Mouse (Mus musculus) intestine, embryonic 15.5 days (tissue): Measurements from ENCODE around the gene Arhgef1. TPM values are rescaled to one million over a fixed set of nuclear protein-coding genes. Genes with fewer than 3 reads are reported as not detected.

ENCODE experiments used
- ATAC-seq: fragments of 200-750 bp; cut with Nextera tagmentation; 2 replicates; pipeline ENCODE4 v1.8.0; 2017; ENCODE audit warnings: moderate TSS enrichment, moderate library complexity
- H3K27ac ChIP-seq: fragments of 300-500 bp; sonication (generic); 2 replicates; pipeline ENCODE4 v1.5.1; 2015; ENCODE audit warnings: mild to moderate bottlenecking, inconsistent platforms
- H3K27me3 ChIP-seq: fragments of 300-500 bp; sonication (generic); replicated peaks from 2 replicates; pipeline ENCODE4 v1.6.1; 2015; ENCODE audit warnings: inconsistent platforms
- H3K36me3 ChIP-seq: fragments of 300-500 bp; sonication (generic); 2 replicates; pipeline ENCODE4 v1.6.1; 2015; ENCODE audit warnings: inconsistent platforms
- H3K4me1 ChIP-seq: fragments of 300-500 bp; sonication (generic); replicated peaks from 2 replicates; pipeline ENCODE4 v1.6.1; 2015; ENCODE audit warnings: inconsistent platforms
- H3K4me2 ChIP-seq: fragments of 300-500 bp; sonication (generic); replicated peaks from 2 replicates; pipeline ENCODE4 v1.6.1; 2015; ENCODE audit warnings: mild to moderate bottlenecking, inconsistent platforms
- H3K4me3 ChIP-seq: fragments of 300-500 bp; sonication (generic); replicated peaks from 2 replicates; pipeline ENCODE4 v1.5.1; 2015; ENCODE audit warnings: inconsistent platforms
- H3K9ac ChIP-seq: fragments of 300-500 bp; sonication (generic); 2 replicates; pipeline ENCODE4 v1.6.1; 2015; ENCODE audit warnings: inconsistent platforms
- H3K9me3 ChIP-seq: fragments of 300-500 bp; sonication (generic); 2 replicates; pipeline ENCODE4 v1.6.1; 2016; ENCODE audit warnings: inconsistent platforms
- WGBS: fragments of 180-500 bp; shearing (Covaris S2); methylation state at CpG from one replicate; pipeline ENCODE4 v1.1.7; 2015; 5-methylcytosine and 5-hydroxymethylcytosine counted together
- polyA plus RNA-seq: library from polyadenylated mRNA; unstranded; fragments of >200 nt; fragmentation: Nextera tagmentation; extraction: Ambion mirVana; gene quantifications from 2 replicates; pipeline ENCODE4 v1.2.1, GENCODE M21; 2015

Arhgef1 gene
- polyA plus RNA-seq, 1 experiment from 2014 or later = 76.5 TPM

DNA sequence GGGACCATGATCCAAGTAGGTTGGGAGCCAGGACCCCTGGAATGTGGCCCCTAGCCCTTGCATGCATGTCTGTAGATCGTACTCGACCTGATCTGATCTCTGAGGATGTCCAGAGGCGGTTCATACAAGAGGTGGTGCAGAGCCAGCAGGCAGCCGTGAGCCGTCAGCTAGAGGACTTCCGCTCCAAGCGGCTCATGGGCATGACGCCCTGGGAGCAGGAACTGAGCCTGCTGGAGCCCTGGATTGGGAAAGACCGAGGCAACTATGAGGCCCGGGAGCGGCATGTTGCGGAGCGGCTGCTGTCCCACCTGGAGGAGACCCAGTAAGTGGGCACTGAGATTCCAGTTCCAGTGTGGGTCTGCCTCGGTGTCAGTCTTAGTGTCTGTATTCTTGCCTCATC lies 9.8 kb downstream of the Arhgef1 start:
- H3K36me3 ChIP-seq = peaks cover 28% of the 10 kb centered on the region
- no peak overlapping the region for H3K4me3 ChIP-seq
- no peak for ATAC-seq
- no peak overlapping the region for H3K4me2 ChIP-seq
- H3K27ac ChIP-seq = no peak overlapping the region
- H3K9me3 ChIP-seq = no peaks in the 10 kb centered on the region
- H3K9ac ChIP-seq = no peak overlapping the region
- H3K4me1 ChIP-seq = peaks cover 4% of the 10 kb centered on the region; the same call in 1 of the 2 replicates
- 95% methylated on average over 14 of the region's 14 CpGs for WGBS
- H3K27me3 ChIP-seq = no peaks in the 10 kb centered on the region

DNA sequence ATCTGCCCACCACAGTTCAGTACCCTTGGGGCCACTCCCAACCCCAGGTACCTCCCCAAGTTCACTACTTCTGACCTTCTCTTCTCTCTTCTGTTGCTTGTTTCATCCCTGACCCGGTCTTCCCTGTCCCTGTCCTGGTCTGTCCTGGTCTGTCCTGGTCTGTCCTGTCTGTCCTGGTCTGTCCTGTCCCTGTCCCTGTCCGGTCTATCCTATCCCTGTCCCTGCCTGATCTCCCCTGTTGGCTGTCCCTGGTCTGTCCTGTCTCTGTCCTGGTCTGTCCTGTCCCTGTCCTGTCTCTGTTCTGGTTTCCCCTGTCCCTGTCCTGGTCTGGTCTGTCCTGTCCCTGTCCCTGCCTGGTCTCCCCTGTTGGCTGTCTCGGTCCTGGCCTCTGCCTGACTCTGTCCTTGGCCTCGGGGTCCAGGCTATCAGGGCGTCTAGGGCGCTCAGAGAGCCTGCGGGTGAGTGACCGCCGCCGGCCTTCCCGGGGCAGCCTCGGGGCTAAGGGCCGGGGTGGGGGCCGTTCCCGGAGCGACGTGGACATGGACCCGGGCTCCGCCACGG lies 16.1 kb downstream of the Arhgef1 start:
- H3K4me2 ChIP-seq = no peak overlapping the region
- H3K9ac ChIP-seq = no peak overlapping the region
- H3K27me3 ChIP-seq = no peaks in the 10 kb centered on the region
- 92% methylated on average over 20 of the region's 20 CpGs for WGBS
- no peaks in the 10 kb centered on the region for H3K9me3 ChIP-seq
- no peak overlapping the region for H3K4me3 ChIP-seq
- H3K4me1 ChIP-seq = no peaks in the 10 kb centered on the region
- H3K27ac ChIP-seq = no peak overlapping the region
- ATAC-seq = no peak
- H3K36me3 ChIP-seq = peaks cover 59% of the 10 kb centered on the region

DNA sequence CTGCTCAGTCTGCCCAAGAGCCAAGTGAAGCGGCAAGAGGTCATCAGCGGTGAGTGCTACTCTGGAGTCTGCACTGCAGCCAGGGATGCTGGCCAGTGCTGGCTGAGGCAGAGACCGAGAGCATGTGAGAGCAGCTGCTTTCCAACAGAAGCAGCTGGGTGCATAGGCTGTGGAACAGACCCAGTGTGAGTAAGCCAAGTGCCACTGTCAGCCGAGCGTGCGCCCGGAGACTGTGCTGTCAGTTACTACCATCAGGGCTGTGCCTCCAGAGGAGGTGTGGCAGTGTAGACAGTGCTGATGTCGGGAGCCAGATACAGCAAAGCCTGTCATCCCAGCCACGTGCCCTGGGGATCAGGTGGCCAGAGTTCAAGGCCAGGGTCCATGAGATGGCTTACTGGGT lies 17.0 kb downstream of the Arhgef1 start:
- no peak for ATAC-seq
- 85% methylated on average over 9 of the region's 9 CpGs for whole genome bisulfite sequencing
- no peaks in the 10 kb centered on the region for H3K27me3 ChIP-seq

DNA sequence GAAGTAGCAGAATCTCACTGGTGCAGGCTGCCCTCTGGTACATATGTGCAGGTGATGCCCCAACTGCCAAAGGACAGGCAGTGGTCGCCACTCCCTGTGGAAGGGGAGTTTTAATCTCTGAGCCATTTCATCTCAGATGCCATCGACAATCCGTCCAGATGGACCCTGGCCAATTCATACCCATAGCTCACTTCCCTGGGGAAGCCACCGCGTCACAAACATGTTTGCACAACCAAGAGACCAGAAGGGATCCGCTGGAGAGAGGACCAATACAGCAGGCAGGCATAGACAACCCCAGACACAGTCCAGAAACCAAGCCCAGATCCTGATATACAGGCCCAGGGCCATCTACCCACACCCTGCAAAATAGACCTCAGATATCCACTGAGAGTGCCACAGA lies 27.8 kb downstream of the Arhgef1 start:
- Histone ChIP-seq H3K27ac (no peak overlapping the region), H3K9me3 (no peaks in the 10 kb centered on the region), H3K27me3 (peaks cover 64% of the 10 kb centered on the region), H3K4me2 (no peak overlapping the region), H3K36me3 (peaks cover 7% of the 10 kb centered on the region), H3K9ac (no peak overlapping the region), H3K4me1 (0 out of 2 replicates have a peak, but pooled peaks cover 4% of the 10 kb centered on the region), H3K4me3 (no peak overlapping the region)
- no peak for ATAC-seq
- 44% methylated on average over 6 of the region's 6 CpGs for WGBS

More for the DNA sequence above, 17.0 kb downstream of the Arhgef1 start:
- Histone ChIP-seq H3K4me1 (no peaks in the 10 kb centered on the region), H3K9me3 (no peaks in the 10 kb centered on the region), H3K4me2 (no peak overlapping the region), H3K27ac (no peak overlapping the region), H3K36me3 (peaks cover 66% of the 10 kb centered on the region), H3K9ac (no peak overlapping the region), H3K4me3 (no peak overlapping the region)

DNA sequence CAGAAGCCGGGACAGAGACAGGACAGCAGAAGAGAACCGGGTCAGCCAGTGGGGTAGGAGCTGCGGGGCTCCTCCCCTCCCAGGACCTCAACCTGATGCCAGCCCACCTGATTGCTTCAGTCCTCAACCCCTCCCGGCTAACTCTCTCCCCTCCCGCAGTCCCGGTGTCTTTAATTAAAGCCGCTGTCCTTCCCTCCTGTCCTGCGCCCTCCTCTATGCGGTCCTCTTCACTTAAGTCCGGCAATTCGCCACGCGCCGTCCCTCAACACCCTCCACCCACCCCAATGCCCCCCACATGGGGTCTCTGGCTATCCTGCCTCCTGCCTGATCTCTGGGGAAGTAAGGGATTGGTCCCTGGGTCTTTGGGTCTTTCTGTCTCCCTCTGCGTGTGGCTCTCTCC lies 28.9 kb downstream of the Arhgef1 start:
- peaks cover 72% of the 10 kb centered on the region for H3K27me3 ChIP-seq

DNA sequence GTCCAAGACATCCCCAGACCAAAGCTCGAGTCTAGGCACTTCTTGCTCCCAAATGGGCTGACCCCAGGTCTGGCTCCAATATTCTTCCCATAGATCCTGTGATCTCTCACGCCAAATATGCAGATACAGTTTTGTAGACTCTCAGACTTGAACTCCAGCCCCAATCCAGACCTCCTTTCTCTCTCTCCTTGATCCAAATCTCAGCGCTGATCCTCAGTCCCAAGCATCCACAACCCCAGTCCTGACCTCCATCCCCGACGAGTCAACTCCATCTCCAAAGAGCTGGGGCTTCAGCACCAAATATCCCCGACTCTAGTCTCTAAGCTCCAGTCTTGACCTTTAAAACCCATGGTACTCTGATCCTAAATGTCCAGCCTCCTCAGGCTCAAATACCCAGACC lies 40.9 kb downstream of the Arhgef1 start:
- Histone ChIP-seq H3K9ac (no peak overlapping the region), H3K4me1 (peaks cover 6% of the 10 kb centered on the region; the same call in 1 of the 2 replicates), H3K4me3 (no peak overlapping the region), H3K27me3 (peaks cover 92% of the 10 kb centered on the region), H3K27ac (no peak overlapping the region), H3K36me3 (no peaks in the 10 kb centered on the region), H3K4me2 (no peak overlapping the region), H3K9me3 (no peaks in the 10 kb centered on the region)
- ATAC-seq = no peak
- WGBS = 8% methylated on average over 6 of the region's 6 CpGs

More for the DNA sequence above, 28.9 kb downstream of the Arhgef1 start:
- no peak overlapping the region for H3K27ac ChIP-seq
- no peak overlapping the region for H3K4me3 ChIP-seq
- 2% methylated on average over 15 of the region's 15 CpGs for WGBS
- H3K9ac ChIP-seq = no peak overlapping the region
- no peaks in the 10 kb centered on the region for H3K36me3 ChIP-seq
- no peak overlapping the region for H3K4me2 ChIP-seq
- H3K4me1 ChIP-seq = 0 out of 2 replicates have a peak, but pooled peaks cover 4% of the 10 kb centered on the region
- ATAC-seq = no peak
- H3K9me3 ChIP-seq = no peaks in the 10 kb centered on the region

DNA sequence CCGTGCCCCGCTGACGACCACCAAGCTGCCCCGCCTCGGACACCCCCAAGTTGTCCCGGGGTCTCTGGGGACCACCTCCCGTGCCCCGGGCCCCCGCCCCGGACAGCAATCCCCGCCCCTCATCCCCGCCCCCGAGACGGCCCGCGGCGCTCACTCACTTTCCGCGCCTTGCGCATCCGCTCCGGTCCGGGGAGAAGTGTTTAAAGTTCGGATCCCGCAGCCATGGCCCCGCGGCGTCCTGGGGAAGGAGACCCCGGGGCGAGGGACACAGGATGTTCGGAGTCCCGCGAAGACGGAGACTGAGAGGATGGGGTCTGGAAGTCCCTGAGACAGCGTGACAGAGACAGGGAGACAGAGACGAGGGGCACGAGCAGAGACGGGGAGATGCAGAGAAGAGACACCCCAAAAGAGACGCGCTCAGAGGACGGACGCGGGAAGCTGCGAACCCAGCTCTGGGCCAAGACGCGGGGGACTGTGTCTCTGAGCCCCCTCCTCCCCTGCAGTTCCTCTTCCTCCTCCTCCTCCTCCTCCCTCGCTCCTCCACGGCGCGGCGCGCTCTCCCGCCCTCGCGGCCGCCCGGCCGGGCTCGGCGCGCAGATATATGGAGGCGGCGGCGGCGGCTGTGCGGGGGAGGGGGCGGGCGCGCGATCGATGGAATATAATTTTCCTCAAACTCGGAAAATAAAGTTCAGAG lies 41.7 kb downstream of the Arhgef1 start, which contains the start of gene Gm4881:
TSS of gene Gm4881 (minus strand) at position 238 of the 694 bp plus-strand sequence.
- H3K36me3 ChIP-seq = no peaks in the 10 kb centered on the region
- H3K27me3 ChIP-seq = peaks cover 92% of the 10 kb centered on the region
- H3K4me2 ChIP-seq = peak within 1 kb of the TSS; percentile 77
- under 1% methylated on average over 50 of the region's 72 CpGs for WGBS
- H3K27ac ChIP-seq = no peak within 1 kb of the TSS
- peaks cover 6% of the 10 kb centered on the region; the same call in 1 of the 2 replicates for H3K4me1 ChIP-seq
- ATAC-seq = no peak
- H3K9me3 ChIP-seq = no peaks in the 10 kb centered on the region
- peak within 1 kb of the TSS; percentile 38 for H3K4me3 ChIP-seq
- 0 out of 2 replicates have a peak within 1 kb of the TSS, but pooled peaks have one; percentile 28 for H3K9ac ChIP-seq

DNA sequence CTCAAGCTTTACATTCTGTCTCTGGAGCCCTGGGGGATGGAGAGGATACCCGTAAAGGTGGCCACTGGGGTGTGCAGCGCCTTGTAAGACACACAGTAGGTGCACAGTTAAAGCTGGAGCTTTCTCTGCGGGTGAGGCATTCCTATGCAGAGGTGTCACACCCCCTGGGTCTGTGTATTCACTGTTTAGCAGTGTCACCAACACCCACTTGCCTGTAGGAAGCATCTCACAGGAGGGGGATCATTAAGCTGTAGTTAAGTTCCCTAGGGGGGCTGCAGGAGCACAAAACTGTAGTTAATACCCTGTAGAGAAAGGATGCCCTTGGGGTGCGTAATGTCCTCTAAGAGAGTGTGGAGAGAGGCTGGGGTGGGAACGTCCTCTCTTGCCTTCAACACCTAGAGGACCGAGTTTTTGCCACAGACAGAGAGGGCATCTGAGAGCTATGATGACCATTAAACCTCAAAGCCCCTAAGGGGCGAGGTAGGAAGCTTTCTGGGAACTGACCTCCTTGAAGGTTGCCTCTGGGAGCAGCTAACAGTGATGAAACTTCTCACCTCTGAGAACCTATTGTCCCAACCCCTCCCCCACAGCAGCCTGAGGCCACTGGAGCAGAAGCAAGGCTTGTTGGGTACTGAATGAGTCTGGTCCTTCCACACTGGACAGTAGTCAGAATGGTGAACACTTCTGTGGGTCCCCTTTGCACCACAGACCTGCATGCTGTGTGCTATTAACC lies 44.8 kb downstream of the Arhgef1 start:
- 7% methylated on average over 7 of the region's 7 CpGs for WGBS

DNA sequence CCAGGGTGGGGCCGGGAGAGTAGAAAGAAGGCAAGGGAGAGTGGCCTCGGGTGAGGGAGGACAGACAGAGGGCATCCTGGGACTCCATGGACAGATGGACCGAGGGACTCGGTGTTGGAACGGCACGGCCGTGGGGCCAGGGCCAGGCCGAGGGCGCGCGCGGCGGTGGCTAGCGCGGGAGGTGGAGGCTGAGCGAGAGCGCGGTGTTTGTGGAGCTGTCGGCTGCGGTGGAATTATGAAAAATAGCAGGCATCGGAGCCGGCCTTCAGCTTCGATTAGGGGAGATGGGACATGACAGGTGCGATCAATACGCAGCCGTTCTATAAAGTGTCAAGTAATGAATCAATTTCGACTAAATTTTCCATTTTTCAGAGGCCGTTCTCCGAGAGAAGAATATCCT lies 46.1 kb downstream of the Arhgef1 start:
- Histone ChIP-seq H3K4me3 (no peak overlapping the region), H3K4me1 (peaks cover 6% of the 10 kb centered on the region; the same call in 1 of the 2 replicates), H3K36me3 (no peaks in the 10 kb centered on the region), H3K27ac (no peak overlapping the region), H3K4me2 (no peak overlapping the region), H3K9me3 (no peaks in the 10 kb centered on the region), H3K9ac (no peak overlapping the region), H3K27me3 (peaks cover 99% of the 10 kb centered on the region)
- 3% methylated on average over 29 of the region's 29 CpGs for WGBS
- no peak for ATAC-seq

More for the DNA sequence above, 44.8 kb downstream of the Arhgef1 start:
- no peak overlapping the region for H3K4me3 ChIP-seq
- ATAC-seq = no peak
- H3K9ac ChIP-seq = no peak overlapping the region
- no peaks in the 10 kb centered on the region for H3K36me3 ChIP-seq
- no peak overlapping the region for H3K4me2 ChIP-seq
- no peak overlapping the region for H3K27ac ChIP-seq
- peaks cover 6% of the 10 kb centered on the region; the same call in 1 of the 2 replicates for H3K4me1 ChIP-seq
- H3K9me3 ChIP-seq = no peaks in the 10 kb centered on the region
- H3K27me3 ChIP-seq = peaks cover 99% of the 10 kb centered on the region

DNA sequence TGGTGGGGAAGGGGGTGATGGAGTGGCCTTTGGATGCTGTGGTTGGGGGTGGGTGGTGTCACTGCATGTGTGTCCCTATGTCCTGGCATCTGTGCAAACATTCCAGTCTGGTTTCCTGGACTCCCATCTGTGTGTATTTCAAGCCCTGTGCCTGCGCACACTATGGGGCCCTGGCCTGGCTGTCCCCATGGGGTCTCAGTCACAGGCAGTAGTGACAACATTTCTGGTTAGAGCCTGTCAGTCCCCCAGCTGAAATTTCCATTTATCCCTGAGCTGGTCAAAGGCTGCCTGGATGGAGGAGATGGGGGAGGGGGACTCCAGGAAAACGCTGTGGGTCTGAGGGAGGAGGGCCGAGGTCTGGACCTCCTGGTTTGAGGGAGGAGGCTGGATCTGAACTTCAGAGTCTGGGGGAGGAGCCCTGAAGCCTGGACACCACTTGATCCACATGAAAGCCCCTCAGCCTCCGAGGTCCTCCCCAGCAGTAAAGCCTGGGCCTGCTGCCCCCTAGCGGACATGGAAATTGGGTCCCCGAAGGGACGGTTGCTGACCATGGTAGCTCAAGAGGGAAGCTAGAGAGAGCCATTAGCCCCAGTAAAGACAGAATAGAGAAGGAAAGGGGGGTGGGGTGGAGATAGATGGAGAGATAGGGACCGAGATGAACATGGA lies 47.4 kb downstream of the Arhgef1 start:
- Histone ChIP-seq H3K9ac (no peak overlapping the region), H3K4me2 (no peak overlapping the region), H3K27me3 (peaks cover 97% of the 10 kb centered on the region), H3K36me3 (no peaks in the 10 kb centered on the region), H3K9me3 (no peaks in the 10 kb centered on the region), H3K27ac (no peak overlapping the region), H3K4me3 (no peak overlapping the region), H3K4me1 (peaks cover 6% of the 10 kb centered on the region)
- WGBS = 2% methylated on average over 8 of the region's 8 CpGs
- ATAC-seq = peak; percentile 71

DNA sequence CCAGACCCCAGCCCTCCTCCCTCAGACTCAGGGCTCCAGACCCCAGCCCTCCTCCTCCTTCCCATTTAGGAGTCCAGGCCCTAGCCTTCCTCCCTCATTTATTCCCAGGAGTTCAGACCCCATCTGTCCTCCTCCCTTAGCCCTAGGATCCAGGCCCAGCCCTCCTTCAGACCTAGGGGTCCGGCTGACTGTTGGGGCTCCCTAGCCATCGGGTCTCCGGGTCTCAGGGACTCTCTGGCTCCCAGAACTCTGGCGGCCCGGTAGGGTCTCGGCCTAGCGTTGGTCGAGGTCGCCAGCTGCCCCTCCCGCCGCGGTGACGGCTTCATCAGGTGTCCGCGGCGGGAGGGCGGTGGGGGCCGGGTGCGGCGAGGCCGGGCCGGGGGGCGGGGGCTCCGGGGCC lies 51.3 kb downstream of the Arhgef1 start:
- no peak for ATAC-seq
- Histone ChIP-seq H3K4me2 (peak overlapping the region; percentile 74), H3K9ac (peak overlapping the region; percentile 40; the same call in 1 of the 2 replicates), H3K9me3 (no peaks in the 10 kb centered on the region), H3K4me1 (peaks cover 10% of the 10 kb centered on the region), H3K36me3 (no peaks in the 10 kb centered on the region), H3K4me3 (peak overlapping the region; percentile 40), H3K27ac (no peak overlapping the region), H3K27me3 (peaks cover 83% of the 10 kb centered on the region)
- WGBS = under 1% methylated on average over 24 of the region's 24 CpGs

DNA sequence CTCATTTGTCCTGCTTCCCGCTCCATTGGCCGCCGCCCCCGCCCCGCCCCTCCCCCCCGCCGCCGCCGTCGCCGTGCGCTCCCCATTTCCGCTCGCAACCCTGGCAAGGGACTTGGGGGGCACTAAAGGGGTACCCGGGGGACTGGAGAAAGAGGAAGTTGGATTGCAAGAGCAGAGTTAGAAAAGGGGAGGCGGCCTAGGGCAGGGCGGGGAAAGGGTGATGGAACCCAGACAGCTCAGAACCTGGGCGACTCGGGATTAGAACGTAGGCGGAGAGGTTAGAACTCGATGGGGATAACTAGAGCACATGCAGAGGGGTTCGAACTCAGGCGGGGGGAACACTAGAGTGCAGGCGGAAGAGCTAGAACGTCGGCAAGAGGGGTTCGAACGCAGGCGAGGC lies 51.7 kb downstream of the Arhgef1 start:
- H3K4me2 ChIP-seq = peak overlapping the region; percentile 74
- peaks cover 10% of the 10 kb centered on the region for H3K4me1 ChIP-seq
- no peaks in the 10 kb centered on the region for H3K9me3 ChIP-seq
- peak overlapping the region; percentile 40 for H3K4me3 ChIP-seq
- no peak overlapping the region for H3K27ac ChIP-seq
- WGBS = 2% methylated on average over 30 of the region's 30 CpGs
- no peaks in the 10 kb centered on the region for H3K36me3 ChIP-seq
- ATAC-seq = peak; percentile 48
- H3K27me3 ChIP-seq = peaks cover 78% of the 10 kb centered on the region
- H3K9ac ChIP-seq = peak overlapping the region; percentile 40; the same call in 1 of the 2 replicates
